Mouse (Mus musculus) spleen, adult 2 months (tissue): Measurements from ENCODE around the gene Gm3327. TPM values are rescaled to one million over a fixed set of nuclear protein-coding genes. Genes with fewer than 3 reads are reported as not detected.
A peak's percentile ranks its signal among the peaks of the same experiment; 100 is the strongest.
"Not testable (repeated sequence)": the region's sequence is repeated elsewhere in the genome, so short reads cannot be mapped to it uniquely, and the experiment has no call there.

Source experiments
- DNase-seq, 2 experiments: peaks; one replicate each; pipeline versions ENCODE4 v3.0.0 to v3.0.0-alpha.2; 2012 to 2021; ENCODE audit warnings: low spot score in 2 of 2, low read depth in 1 of 2
- H3K27ac ChIP-seq: fragments of 200-500 bp; 2 replicates; pipeline ENCODE4 v1.5.1; 2012; ENCODE audit warnings: low read length, inconsistent platforms; ENCODE audit not compliant: insufficient read depth
- H3K27me3 ChIP-seq: fragments of 200-500 bp; 2 replicates; pipeline ENCODE4 v1.6.1; 2012; ENCODE audit warnings: mild to moderate bottlenecking, moderate library complexity, low read length, inconsistent platforms; ENCODE audit not compliant: control insufficient read depth, insufficient read depth
- H3K36me3 ChIP-seq: fragments of 200-500 bp; 2 replicates; pipeline ENCODE4 v1.6.1; 2012; ENCODE audit warnings: mild to moderate bottlenecking, low read length, inconsistent platforms; ENCODE audit not compliant: control insufficient read depth, insufficient read depth
- H3K4me1 ChIP-seq: fragments of 200-500 bp; 2 replicates; pipeline ENCODE4 v1.6.1; 2011; ENCODE audit warnings: inconsistent platforms; ENCODE audit not compliant: control insufficient read depth, insufficient read depth, insufficient read length
- H3K4me3 ChIP-seq: fragments of 200-500 bp; 2 replicates; pipeline ENCODE4 v1.5.1; 2011; ENCODE audit warnings: mild to moderate bottlenecking, inconsistent platforms; ENCODE audit not compliant: insufficient read depth, insufficient read length; ENCODE audit errors: extremely low read depth
- WGBS: fragments of 180-500 bp; shearing (Covaris S2); methylation state at CpG from one replicate; pipeline ENCODE4 v1.1.7; 2018; 5-methylcytosine and 5-hydroxymethylcytosine counted together
- polyA plus RNA-seq: library from polyadenylated mRNA; depleted of rRNA; stranded (reverse); fragments of >200 nt; gene quantifications from 2 replicates; pipeline ENCODE4 v1.2.3, GENCODE M21; 2012; rRNA removed

Gm3327 gene
- polyA plus RNA-seq, result not detected in 2 replicates

- not testable (repeated sequence) for H3K27ac ChIP-seq, DNase-seq, H3K4me1 ChIP-seq, H3K4me3 ChIP-seq, H3K36me3 ChIP-seq, H3K27me3 ChIP-seq
- 90% methylated on average over 4 of the region's 4 CpGs for whole genome bisulfite sequencing
Measured at GRCm38 (mm10) chr14:44123551-44123950, at the start of gene Gm3327. TSS of gene Gm3327 (plus strand) at chr14:44123851.

GRCm38 (mm10) chr14:44077785-44078341, 45.8 kb upstream of the Gm3327 start:
- H3K27ac ChIP-seq, H3K4me3 ChIP-seq, DNase-seq, H3K27me3 ChIP-seq, H3K4me1 ChIP-seq, H3K36me3 ChIP-seq: not testable (repeated sequence)
- WGBS, result 32% methylated on average over 5 of the region's 5 CpGs

- not testable (repeated sequence) for H3K36me3 ChIP-seq, H3K27ac ChIP-seq, H3K4me3 ChIP-seq, H3K4me1 ChIP-seq, H3K27me3 ChIP-seq, DNase-seq
- 96% methylated on average over 1 of the region's 1 CpGs for WGBS
Measured at GRCm38 (mm10) chr14:44086588-44086987, 37.1 kb upstream of the Gm3327 start.

GRCm38 (mm10) chr14:44087535-44087934, 36.1 kb upstream of the Gm3327 start:
- not testable (repeated sequence) for H3K27me3 ChIP-seq, H3K27ac ChIP-seq, H3K4me1 ChIP-seq, H3K36me3 ChIP-seq, DNase-seq, H3K4me3 ChIP-seq
- 47% methylated on average over 2 of the region's 2 CpGs for WGBS

- H3K27me3 ChIP-seq, H3K4me3 ChIP-seq, H3K36me3 ChIP-seq, H3K27ac ChIP-seq, H3K4me1 ChIP-seq, DNase-seq: not testable (repeated sequence)
- 10% methylated on average over 1 of the region's 1 CpGs for WGBS
Measured at GRCm38 (mm10) chr14:44091524-44091923, 32.1 kb upstream of the Gm3327 start.

GRCm38 (mm10) chr14:44094445-44094844, 29.2 kb upstream of the Gm3327 start:
- H3K4me1 ChIP-seq, DNase-seq, H3K36me3 ChIP-seq, H3K4me3 ChIP-seq, H3K27me3 ChIP-seq, H3K27ac ChIP-seq: not testable (repeated sequence)
- WGBS, result 72% methylated on average over 5 of the region's 5 CpGs

GRCm38 (mm10) chr14:44100030-44100429, 23.6 kb upstream of the Gm3327 start:
- H3K4me3 ChIP-seq, H3K36me3 ChIP-seq, H3K4me1 ChIP-seq, H3K27me3 ChIP-seq, DNase-seq, H3K27ac ChIP-seq: not testable (repeated sequence)
- no CpG with 5 or more reads among the region's 1 CpGs for WGBS

GRCm38 (mm10) chr14:44102354-44102753, 21.3 kb upstream of the Gm3327 start, which contains the start of gene Ear2:
TSS of gene Ear2 (plus strand) at chr14:44102654.
- not testable (repeated sequence) for H3K27me3 ChIP-seq, DNase-seq, H3K36me3 ChIP-seq, H3K4me1 ChIP-seq, H3K4me3 ChIP-seq
- 89% methylated on average over 2 of the region's 2 CpGs for WGBS
- H3K27ac ChIP-seq, result peak within 1 kb of the TSS; percentile 54
